Mouse (Mus musculus): ENCODE measurements around the gene Cnfn. TPM values are rescaled to one million over a fixed set of nuclear protein-coding genes. Genes with fewer than 3 reads are reported as not detected.

Gene Cnfn
- polyA plus RNA-seq, 1 experiment from 2014 or later, result not detected

DNA sequence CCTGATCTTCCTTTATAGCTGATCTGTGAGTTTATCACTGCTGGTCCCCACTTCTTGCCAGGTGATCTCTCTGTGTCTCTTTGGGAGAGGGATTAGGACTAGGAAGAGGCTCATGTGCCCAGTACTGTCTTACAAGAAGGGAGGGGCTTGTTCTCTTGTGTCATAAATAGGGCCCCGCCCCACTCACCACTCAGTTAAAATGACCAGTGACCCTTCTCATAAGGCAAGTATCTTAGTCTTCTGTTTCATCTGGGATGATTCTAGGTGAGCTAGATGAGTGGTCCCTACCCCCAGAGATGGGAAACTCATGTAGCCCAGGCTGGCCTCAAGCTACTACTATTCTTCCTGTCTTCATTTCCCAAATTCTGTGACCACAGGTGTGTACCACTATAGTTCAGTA is 29.1 kb upstream of the Cnfn start, which contains the start of gene Lipe:
Gene Lipe (minus strand): TSS at position 101 of the 400 bp plus-strand sequence.
- H3K36me3 ChIP-seq, result no peaks in the 10 kb centered on the region
- ATAC-seq (ENCODE audit: low FRiP score, low read depth), result no peak
- peaks cover 9% of the 10 kb centered on the region; the same call in 1 of the 2 replicates for H3K27me3 ChIP-seq
- H3K4me1 ChIP-seq, result peaks cover 19% of the 10 kb centered on the region
- H3K9ac ChIP-seq (replicated peaks), result no peak within 1 kb of the TSS
- 100% methylated on average over 1 of the region's 1 CpGs for WGBS
- no peak within 1 kb of the TSS for H3K4me3 ChIP-seq
- no peak within 1 kb of the TSS for H3K27ac ChIP-seq (replicated peaks)
- H3K9me3 ChIP-seq, result no peaks in the 10 kb centered on the region
- H3K4me2 ChIP-seq (replicated peaks), result no peak within 1 kb of the TSS

DNA sequence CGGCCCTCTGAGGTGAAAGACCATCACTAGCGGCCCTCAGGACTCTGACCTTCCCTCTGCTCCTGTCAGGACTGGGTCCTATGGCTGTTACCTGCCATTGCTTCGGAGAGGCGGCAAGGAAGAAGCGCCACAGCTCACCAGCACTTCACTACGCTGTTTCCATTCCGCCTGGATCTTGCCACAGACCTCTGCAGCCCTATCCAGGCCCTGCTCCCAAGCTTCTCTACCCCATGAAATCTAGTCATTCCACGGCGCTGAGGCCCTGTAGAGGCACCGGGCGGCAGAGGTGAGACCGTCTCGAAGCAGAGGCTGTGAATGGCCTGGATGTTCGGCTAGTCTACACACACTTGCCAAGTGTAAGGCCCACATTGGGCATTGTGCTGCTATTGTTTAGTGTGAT is 27.1 kb upstream of the Cnfn start:
- Histone ChIP-seq H3K9ac (replicated peaks) (no peak overlapping the region), H3K4me2 (replicated peaks) (peak overlapping the region; percentile 85), H3K9me3 (no peaks in the 10 kb centered on the region), H3K4me3 (0 out of 2 replicates have a peak overlapping the region, but pooled peaks have one; percentile 69), H3K36me3 (no peaks in the 10 kb centered on the region), H3K27ac (replicated peaks) (no peak overlapping the region), H3K4me1 (peaks cover 23% of the 10 kb centered on the region), H3K27me3 (peaks cover 13% of the 10 kb centered on the region; the same call in 1 of the 2 replicates)
- 88% methylated on average over 14 of the region's 14 CpGs for WGBS
- peak; percentile 1; the same call in 1 of the 2 replicates for ATAC-seq (ENCODE audit: low FRiP score, low read depth)

DNA sequence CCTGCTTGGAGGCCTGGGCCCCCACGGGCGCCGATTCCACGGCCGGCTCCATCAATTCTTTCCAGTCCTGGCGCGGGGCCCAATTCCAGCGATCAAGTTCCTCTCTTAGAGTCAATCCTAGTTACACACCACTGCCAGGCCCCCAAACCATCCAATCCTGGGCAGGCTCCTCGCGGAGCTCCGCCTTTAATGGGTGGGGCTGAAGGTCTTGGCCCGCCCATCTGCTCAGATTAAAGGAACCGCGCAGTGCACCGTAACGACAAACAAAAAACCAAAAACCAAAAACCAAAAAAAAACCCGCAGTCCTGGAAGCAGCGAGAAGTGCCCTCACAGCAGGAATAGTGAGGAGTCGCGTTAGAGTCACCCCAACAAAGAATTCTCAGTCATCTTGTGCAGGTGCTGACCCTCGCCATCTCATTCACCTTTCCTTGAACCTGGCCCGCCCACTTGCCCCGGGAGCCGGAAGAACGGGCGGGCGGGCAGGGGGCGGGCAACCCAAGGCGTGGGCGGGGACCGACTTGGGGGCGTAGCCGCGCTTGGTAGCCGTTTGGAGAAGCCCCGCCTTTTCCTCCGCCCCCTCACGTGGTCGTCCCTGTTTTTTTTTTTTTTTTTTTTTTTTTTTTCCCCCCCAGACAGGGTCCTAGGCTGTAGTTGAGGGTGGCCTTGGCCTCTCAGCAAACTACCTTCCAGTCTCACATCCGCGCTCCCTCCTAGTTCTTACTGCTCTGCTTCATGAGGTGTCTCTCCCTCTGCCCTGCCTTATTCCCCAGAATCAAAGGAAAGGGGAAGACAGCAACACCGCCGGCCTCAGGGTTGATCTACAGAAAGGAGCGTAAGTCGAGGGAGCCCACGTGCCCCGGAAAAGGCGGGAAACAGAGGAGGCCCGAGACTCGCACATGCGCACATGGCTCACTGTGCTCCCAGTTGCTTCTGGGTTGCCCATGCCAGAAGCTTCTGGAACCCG is 26.3 kb upstream of the Cnfn start:
- Histone ChIP-seq H3K4me2 (replicated peaks) (peak overlapping the region; percentile 85), H3K27me3 (peaks cover 13% of the 10 kb centered on the region; the same call in 1 of the 2 replicates), H3K36me3 (no peaks in the 10 kb centered on the region), H3K9me3 (no peaks in the 10 kb centered on the region), H3K27ac (replicated peaks) (0 out of 2 replicates have a peak overlapping the region, but pooled peaks have one; percentile 16), H3K4me1 (peaks cover 26% of the 10 kb centered on the region), H3K4me3 (peak overlapping the region; percentile 69), H3K9ac (replicated peaks) (peak overlapping the region; percentile 75)
- ATAC-seq (ENCODE audit: low FRiP score, low read depth), result peak; percentile 97
- 7% methylated on average over 48 of the region's 52 CpGs for WGBS

DNA sequence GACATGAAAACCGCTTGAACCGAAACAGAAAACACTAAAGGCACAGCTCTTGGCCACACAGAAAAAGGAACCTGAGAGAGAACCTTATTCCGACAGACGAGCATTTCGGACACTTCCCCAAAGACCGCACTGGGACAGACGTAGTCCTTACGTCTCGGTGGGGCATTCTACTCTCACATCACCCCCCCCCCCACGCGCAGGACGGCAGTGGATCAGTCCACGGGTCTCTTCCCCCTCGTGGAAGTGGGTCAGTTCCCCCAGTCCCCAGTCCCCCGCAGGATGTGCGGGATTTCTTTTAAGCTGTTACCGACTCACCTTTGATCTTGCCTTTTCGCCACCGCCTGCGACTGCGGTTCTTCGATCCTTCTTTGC is 25.6 kb upstream of the Cnfn start:
- Histone ChIP-seq H3K4me2 (replicated peaks) (peak overlapping the region; percentile 85), H3K4me3 (peak overlapping the region; percentile 69), H3K9me3 (no peaks in the 10 kb centered on the region), H3K9ac (replicated peaks) (peak overlapping the region; percentile 75), H3K4me1 (peaks cover 30% of the 10 kb centered on the region), H3K36me3 (no peaks in the 10 kb centered on the region), H3K27me3 (peaks cover 13% of the 10 kb centered on the region; the same call in 1 of the 2 replicates), H3K27ac (replicated peaks) (0 out of 2 replicates have a peak overlapping the region, but pooled peaks have one; percentile 16)
- WGBS, result under 1% methylated on average over 22 of the region's 22 CpGs
- ATAC-seq (ENCODE audit: low FRiP score, low read depth), result peak; percentile 45

DNA sequence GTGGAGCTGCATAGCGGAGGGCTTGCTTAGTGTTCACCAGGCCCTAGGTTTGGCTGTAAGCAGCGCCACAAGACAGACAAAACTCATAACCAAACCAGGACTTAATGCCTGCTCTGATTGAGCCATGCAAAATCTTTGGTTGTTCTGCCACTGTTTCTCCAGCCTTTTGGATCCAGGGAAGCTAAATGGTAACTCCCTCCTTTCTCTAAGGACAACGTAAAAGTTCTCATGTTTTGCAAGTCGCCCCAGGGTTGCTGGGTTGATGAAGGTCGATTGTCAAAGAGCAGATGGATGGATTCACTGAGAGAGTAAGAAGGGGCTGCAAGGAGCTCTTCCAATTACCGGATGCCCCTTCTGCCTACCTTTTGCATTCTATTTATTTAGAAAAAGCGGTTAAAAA is 25.2 kb upstream of the Cnfn start:
- ATAC-seq (ENCODE audit: low FRiP score, low read depth), result no peak

DNA sequence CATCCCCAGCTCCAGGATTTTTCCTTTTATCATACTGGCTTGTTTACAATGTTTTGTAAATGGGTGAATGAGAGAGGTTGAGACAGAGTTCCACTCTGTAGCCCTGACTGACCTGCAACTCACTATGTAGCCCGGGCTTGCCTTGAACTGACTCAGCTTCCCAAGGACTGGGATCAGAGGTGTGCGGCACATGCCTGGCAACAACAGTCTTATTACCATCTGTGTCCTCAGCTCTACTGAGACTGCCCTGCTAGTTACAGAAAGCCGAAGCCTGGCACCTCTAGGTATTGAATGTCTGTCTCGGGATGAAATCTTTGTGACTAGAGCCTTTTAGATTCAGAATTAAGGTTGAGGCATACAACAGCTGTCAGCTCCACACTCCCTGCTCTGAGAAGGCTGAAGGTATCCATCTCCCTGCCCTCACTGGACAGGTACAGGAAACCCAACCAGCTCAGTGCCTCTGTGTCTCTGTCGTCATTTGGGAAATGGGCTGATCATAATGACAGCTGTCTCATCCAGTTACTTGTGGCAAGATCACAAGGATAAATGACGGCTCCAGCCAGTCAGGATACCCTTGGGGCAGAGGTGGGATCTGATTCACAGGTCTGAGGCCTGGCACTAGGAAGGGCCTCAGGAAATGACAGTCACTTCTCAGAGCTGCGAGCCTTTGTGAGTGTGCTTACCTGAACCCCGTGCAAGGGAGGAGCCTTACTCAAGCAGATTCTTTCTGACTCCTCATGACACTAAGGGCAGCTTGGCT is 24.1 kb upstream of the Cnfn start:
- Histone ChIP-seq H3K9ac (replicated peaks) (0 out of 2 replicates have a peak overlapping the region, but pooled peaks have one; percentile 75), H3K4me3 (no peak overlapping the region), H3K36me3 (no peaks in the 10 kb centered on the region; the same call in 1 of the 2 replicates)

More for the DNA sequence above, 25.2 kb upstream of the Cnfn start:
- WGBS, result 24% methylated on average over 7 of the region's 7 CpGs
- Histone ChIP-seq H3K9me3 (no peaks in the 10 kb centered on the region), H3K27ac (replicated peaks) (no peak overlapping the region), H3K4me1 (peaks cover 35% of the 10 kb centered on the region), H3K4me3 (peak overlapping the region; percentile 69), H3K27me3 (peaks cover 13% of the 10 kb centered on the region; the same call in 1 of the 2 replicates), H3K9ac (replicated peaks) (peak overlapping the region; percentile 75), H3K4me2 (replicated peaks) (peak overlapping the region; percentile 85), H3K36me3 (no peaks in the 10 kb centered on the region)

DNA sequence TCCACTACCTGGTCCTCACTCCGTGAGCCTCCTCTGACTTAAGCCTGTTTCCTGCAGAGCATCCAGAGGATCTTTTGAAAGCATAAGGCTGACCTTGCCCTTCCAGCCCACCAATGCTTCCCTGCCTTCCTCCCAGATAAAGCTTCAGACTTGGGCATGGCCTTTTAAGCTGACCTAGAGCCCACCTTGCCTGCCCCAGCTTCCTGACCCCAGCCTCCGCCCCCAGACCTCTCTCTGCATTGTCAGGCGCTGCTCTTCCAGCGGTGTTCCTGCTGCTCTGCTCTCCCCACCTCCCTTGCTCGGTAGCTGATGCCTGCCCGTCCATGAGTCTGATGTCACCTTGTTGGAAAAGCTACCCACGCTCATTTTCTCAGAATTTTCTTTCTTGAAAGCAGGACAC is 23.3 kb upstream of the Cnfn start:
- H3K27me3 ChIP-seq, result peaks cover 13% of the 10 kb centered on the region; the same call in 1 of the 2 replicates
- H3K36me3 ChIP-seq, result peaks cover 8% of the 10 kb centered on the region; the same call in 1 of the 2 replicates
- no peaks in the 10 kb centered on the region for H3K9me3 ChIP-seq
- no peak for ATAC-seq (ENCODE audit: low FRiP score, low read depth)
- no peak overlapping the region for H3K27ac ChIP-seq (replicated peaks)
- no peak overlapping the region for H3K9ac ChIP-seq (replicated peaks)
- no peak overlapping the region for H3K4me3 ChIP-seq
- no peak overlapping the region for H3K4me2 ChIP-seq (replicated peaks)
- H3K4me1 ChIP-seq, result peaks cover 35% of the 10 kb centered on the region
- WGBS, result 43% methylated on average over 7 of the region's 7 CpGs

More for the DNA sequence above, 24.1 kb upstream of the Cnfn start:
- WGBS, result 83% methylated on average over 8 of the region's 8 CpGs
- 0 out of 2 replicates have a peak overlapping the region, but pooled peaks have one; percentile 85 for H3K4me2 ChIP-seq (replicated peaks)
- no peak overlapping the region for H3K27ac ChIP-seq (replicated peaks)
- H3K4me1 ChIP-seq, result peaks cover 35% of the 10 kb centered on the region
- ATAC-seq (ENCODE audit: low FRiP score, low read depth), result no peak
- peaks cover 13% of the 10 kb centered on the region; the same call in 1 of the 2 replicates for H3K27me3 ChIP-seq
- no peaks in the 10 kb centered on the region for H3K9me3 ChIP-seq

DNA sequence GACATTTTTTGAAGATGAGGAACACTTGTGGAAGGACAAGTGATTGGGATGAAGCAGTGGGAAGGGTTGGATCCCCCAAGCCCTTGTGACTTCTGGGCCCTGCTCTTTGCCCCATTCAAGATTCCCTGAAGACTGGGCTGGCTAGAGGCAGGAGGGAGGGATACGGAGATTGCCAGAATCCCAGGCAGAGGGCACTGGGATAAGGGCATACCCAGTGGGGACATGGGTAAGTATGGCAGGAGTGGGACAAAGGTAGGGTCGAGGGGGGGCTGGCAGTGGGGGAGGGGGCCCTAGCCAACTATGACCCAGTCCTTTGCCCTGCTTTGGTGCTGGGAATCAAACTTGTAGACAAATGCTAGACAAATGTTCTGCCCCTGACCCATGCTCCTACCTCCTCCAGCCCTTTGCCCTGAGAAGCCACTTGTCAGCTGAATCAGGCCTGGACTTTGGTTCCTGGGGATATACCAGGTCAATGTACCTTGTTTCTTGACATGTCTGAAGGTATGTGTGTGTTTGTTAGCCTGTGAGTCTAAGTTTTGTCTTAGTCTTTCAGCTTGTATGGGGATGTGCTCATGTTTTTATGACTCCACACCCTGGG is 22.4 kb upstream of the Cnfn start:
- 62% methylated on average over 2 of the region's 2 CpGs for WGBS
- peaks cover 17% of the 10 kb centered on the region; the same call in 1 of the 2 replicates for H3K36me3 ChIP-seq
- H3K4me2 ChIP-seq (replicated peaks), result no peak overlapping the region
- H3K27me3 ChIP-seq, result peaks cover 13% of the 10 kb centered on the region; the same call in 1 of the 2 replicates
- H3K4me3 ChIP-seq, result no peak overlapping the region
- H3K9ac ChIP-seq (replicated peaks), result no peak overlapping the region
- no peak overlapping the region for H3K27ac ChIP-seq (replicated peaks)
- H3K4me1 ChIP-seq, result peaks cover 35% of the 10 kb centered on the region
- no peaks in the 10 kb centered on the region for H3K9me3 ChIP-seq
- no peak for ATAC-seq (ENCODE audit: low FRiP score, low read depth)

DNA sequence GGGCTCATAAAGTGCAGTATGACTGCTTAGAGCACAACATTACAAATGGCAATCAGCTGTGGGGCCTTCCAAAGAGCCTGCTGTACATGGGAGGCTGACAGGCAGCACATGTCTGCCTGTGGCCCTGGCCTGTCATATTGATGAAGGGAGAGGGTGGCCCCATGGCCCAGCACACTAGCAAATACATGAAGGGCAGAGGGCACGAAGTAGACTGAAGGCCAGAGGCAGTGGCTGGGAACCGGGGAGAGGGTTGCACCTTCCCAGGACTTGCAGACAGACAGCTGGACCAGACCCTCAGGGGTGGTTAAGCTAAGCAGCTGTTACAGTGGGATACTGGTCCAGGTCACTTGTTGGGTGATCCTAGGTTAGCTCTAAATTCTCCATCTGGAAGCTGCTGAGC is 21.5 kb upstream of the Cnfn start:
- ATAC-seq (ENCODE audit: low FRiP score, low read depth), result no peak
- H3K9me3 ChIP-seq, result no peaks in the 10 kb centered on the region
- peaks cover 20% of the 10 kb centered on the region; the same call in 1 of the 2 replicates for H3K36me3 ChIP-seq
- no peak overlapping the region for H3K4me2 ChIP-seq (replicated peaks)
- 0 out of 2 replicates have a peak overlapping the region, but pooled peaks have one; percentile 24 for H3K9ac ChIP-seq (replicated peaks)
- H3K4me1 ChIP-seq, result peaks cover 29% of the 10 kb centered on the region
- H3K4me3 ChIP-seq, result no peak overlapping the region
- peaks cover 9% of the 10 kb centered on the region; the same call in 1 of the 2 replicates for H3K27me3 ChIP-seq
- H3K27ac ChIP-seq (replicated peaks), result no peak overlapping the region
- 59% methylated on average over 2 of the region's 2 CpGs for WGBS

DNA sequence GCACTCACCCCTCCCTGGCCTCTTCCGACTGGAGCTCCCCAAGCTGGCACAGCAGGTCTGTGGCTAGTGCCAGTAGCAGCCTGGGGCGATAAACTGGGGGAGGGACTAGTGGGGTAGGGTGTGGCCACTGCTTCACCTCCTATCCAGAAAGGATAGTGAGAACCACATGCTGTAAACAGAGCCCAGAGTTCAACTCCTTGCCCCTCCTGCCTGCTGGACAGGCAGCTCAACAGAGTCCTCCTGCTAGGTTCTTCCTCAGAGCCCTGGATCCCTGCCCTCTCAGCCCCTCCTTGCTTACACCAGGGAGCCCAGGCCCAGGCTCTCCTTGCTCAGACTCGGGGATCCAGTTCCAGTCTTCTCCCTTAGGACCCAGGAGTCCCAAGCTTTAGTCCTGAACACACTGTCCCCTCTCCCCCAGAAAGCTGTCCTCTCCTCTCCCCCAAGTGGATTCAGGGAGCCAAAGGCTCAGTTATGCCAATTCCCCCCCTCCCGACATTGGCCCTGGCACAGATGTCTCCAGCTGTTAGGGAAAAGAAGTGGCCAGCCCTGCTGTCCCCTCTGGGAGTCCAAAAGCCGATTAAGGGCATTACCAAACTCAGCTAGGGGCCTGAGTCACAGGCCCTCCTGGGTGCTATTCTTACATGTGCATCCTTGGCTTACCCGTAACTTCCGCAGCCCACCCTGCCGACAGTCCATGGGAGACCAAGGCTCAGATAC is 20.7 kb upstream of the Cnfn start:
- H3K9ac ChIP-seq (replicated peaks), result 0 out of 2 replicates have a peak overlapping the region, but pooled peaks have one; percentile 24
- H3K9me3 ChIP-seq, result no peaks in the 10 kb centered on the region
- H3K4me1 ChIP-seq, result peaks cover 29% of the 10 kb centered on the region
- H3K27me3 ChIP-seq, result peaks cover 9% of the 10 kb centered on the region; the same call in 1 of the 2 replicates
- no peak overlapping the region for H3K27ac ChIP-seq (replicated peaks)
- WGBS, result 31% methylated on average over 8 of the region's 8 CpGs
- no peak overlapping the region for H3K4me2 ChIP-seq (replicated peaks)
- H3K36me3 ChIP-seq, result peaks cover 27% of the 10 kb centered on the region
- no peak overlapping the region for H3K4me3 ChIP-seq
- no peak for ATAC-seq (ENCODE audit: low FRiP score, low read depth)
